Comparison of ENCODE assay signal across 7 mouse cellular contexts in genomic region chr8:90862038-90862437, GRCm38 (mm10). TPM values are rescaled to one million over a fixed set of nuclear protein-coding genes. Genes with fewer than 3 reads are reported as not detected.
DNase-seq lines count a peak whose midpoint lies in the region; ATAC-seq and TF ChIP-seq lines count a peak whose summit lies in the region.

No protein-coding gene starts in this region.

- H3K4me2 ChIP-seq in lung, embryonic 15.5 days: peak overlapping the region; percentile 4; the same call in 1 of the 2 replicates
- peak overlapping the region; percentile 10; the same call in 1 of the 2 replicates for H3K4me2 ChIP-seq in forebrain, embryonic 15.5 days (replicated peaks)
- peak overlapping the region; percentile 31 for H3K4me2 ChIP-seq in midbrain, embryonic 13.5 days (replicated peaks)

- H3K27ac ChIP-seq in lung, embryonic 15.5 days: peak overlapping the region; percentile 75
- peak overlapping the region; percentile 89 for H3K27ac ChIP-seq in forebrain, embryonic 15.5 days (replicated peaks)
- H3K27ac ChIP-seq in hindbrain, embryonic 10.5 days: peak overlapping the region; percentile 90
- peak overlapping the region; percentile 87 for H3K27ac ChIP-seq in midbrain, embryonic 13.5 days

- H3K9me3 ChIP-seq in lung, embryonic 15.5 days: no peaks in the 10 kb centered on the region
- H3K9me3 ChIP-seq in forebrain, embryonic 15.5 days: no peaks in the 10 kb centered on the region
- no peaks in the 10 kb centered on the region for H3K9me3 ChIP-seq in hindbrain, embryonic 10.5 days
- H3K9me3 ChIP-seq in midbrain, embryonic 13.5 days: no peaks in the 10 kb centered on the region

- peak overlapping the region; percentile 9; the same call in 1 of the 2 replicates for H3K9ac ChIP-seq in lung, embryonic 15.5 days
- H3K9ac ChIP-seq in forebrain, embryonic 15.5 days (replicated peaks): no peak overlapping the region
- 0 out of 2 replicates have a peak overlapping the region, but pooled peaks have one; percentile 19 for H3K9ac ChIP-seq in midbrain, embryonic 13.5 days (replicated peaks)

- no peak overlapping the region for H3K4me3 ChIP-seq in lung, embryonic 15.5 days
- no peak overlapping the region for H3K4me3 ChIP-seq in lung, adult 2 months (replicated peaks; ENCODE audit: extremely low read depth, low read depth, low read length)
- H3K4me3 ChIP-seq in forebrain, embryonic 15.5 days: no peak overlapping the region
- H3K4me3 ChIP-seq in hindbrain, embryonic 10.5 days: peak overlapping the region; percentile 34
- H3K4me3 ChIP-seq in midbrain, embryonic 13.5 days (replicated peaks): no peak overlapping the region

- peaks cover 12% of the 10 kb centered on the region for H3K4me1 ChIP-seq in lung, embryonic 15.5 days
- H3K4me1 ChIP-seq in lung, adult 2 months (ENCODE audit: control insufficient read depth, insufficient read depth, low read length): no peaks in the 10 kb centered on the region; the same call in 1 of the 2 replicates
- peaks cover 23% of the 10 kb centered on the region for H3K4me1 ChIP-seq in forebrain, embryonic 15.5 days
- H3K4me1 ChIP-seq in hindbrain, embryonic 10.5 days (replicated peaks): peaks cover 46% of the 10 kb centered on the region
- peaks cover 30% of the 10 kb centered on the region for H3K4me1 ChIP-seq in midbrain, embryonic 13.5 days (replicated peaks)

- WGBS in lung, embryonic 15.5 days: 4% methylated on average over 9 of the region's 9 CpGs
- WGBS in lung, adult 2 months: 69% methylated on average over 9 of the region's 9 CpGs
- 2% methylated on average over 9 of the region's 9 CpGs for WGBS in forebrain, embryonic 15.5 days
- WGBS in hindbrain, embryonic 10.5 days: 3% methylated on average over 9 of the region's 9 CpGs
- under 1% methylated on average over 9 of the region's 9 CpGs for WGBS in midbrain, embryonic 13.5 days

- DNase-seq in lung, adult 2 months: no peak
- peak; percentile 92 for DNase-seq in embryo, embryonic 10 days (ENCODE audit: low spot score)
- peak; percentile 89 for DNase-seq in hindbrain, embryonic 10.5 days (ENCODE audit: low spot score)
- no peak for DNase-seq in c-Kit-positive CD71-positive TER-119-positive erythroid progenitor cells, embryonic 14.5 days (ENCODE audit: low spot score)

- TF ChIP-seq POLR2A in lung, adult 2 months (IDR thresholded peaks at IDR 0.05; ENCODE audit: borderline replicate concordance, extremely low read depth, low read depth, low read length): no peak

- ATAC-seq in lung, embryonic 15.5 days (ENCODE audit: borderline replicate concordance, extremely low read depth, low FRiP score, low TSS enrichment): peak; percentile 56; the same call in 1 of the 2 replicates
- peak; percentile 89 for ATAC-seq in forebrain, embryonic 15.5 days (replicated peaks)
- ATAC-seq in midbrain, embryonic 13.5 days: peak; percentile 97

- no peaks in the 10 kb centered on the region for H3K36me3 ChIP-seq in lung, embryonic 15.5 days
- H3K36me3 ChIP-seq in forebrain, embryonic 15.5 days: no peaks in the 10 kb centered on the region
- H3K36me3 ChIP-seq in hindbrain, embryonic 10.5 days: no peaks in the 10 kb centered on the region
- no peaks in the 10 kb centered on the region for H3K36me3 ChIP-seq in midbrain, embryonic 13.5 days

- no peaks in the 10 kb centered on the region for H3K27me3 ChIP-seq in lung, embryonic 15.5 days
- no peaks in the 10 kb centered on the region for H3K27me3 ChIP-seq in forebrain, embryonic 15.5 days
- H3K27me3 ChIP-seq in hindbrain, embryonic 10.5 days (ENCODE audit: insufficient read depth, poor library complexity, severe bottlenecking): no peaks in the 10 kb centered on the region
- H3K27me3 ChIP-seq in midbrain, embryonic 13.5 days: no peaks in the 10 kb centered on the region

- TF ChIP-seq CTCF in lung, adult 2 months (IDR thresholded peaks at IDR 0.05; ENCODE audit: insufficient read depth, low read length): no peak

RNA-seq across cellular contexts. Expression of gene Chd9, which starts 33.9 kb away (rescaled TPM):
- polyA plus RNA-seq in lung, embryonic 15.5 days (2015; fragmentation: Nextera tagmentation; extraction: Ambion mirVana): 73.3 and 81.9 TPM in 2 replicates
- polyA plus RNA-seq in lung, adult 2 months (2012; rRNA removed): 93.5 and 129 TPM in 2 replicates
- polyA plus RNA-seq in forebrain, embryonic 15.5 days (2015; fragmentation: Nextera tagmentation; extraction: Ambion mirVana): 91.0 and 102 TPM in 2 replicates
- 38.0 and 40.2 TPM in 2 replicates for polyA plus RNA-seq in hindbrain, embryonic 10.5 days (2016; fragmentation: Nextera tagmentation; extraction: Ambion mirVana)
- polyA plus RNA-seq in midbrain, embryonic 13.5 days (2015; fragmentation: Nextera tagmentation; extraction: Ambion mirVana): 61.1 and 69.6 TPM in 2 replicates

RNA-seq across cellular contexts. Expression of gene Gm19935, which starts 44.8 kb away (rescaled TPM):
- 0.15 and 0.33 TPM in 2 replicates for polyA plus RNA-seq in lung, embryonic 15.5 days (2015; fragmentation: Nextera tagmentation; extraction: Ambion mirVana)
- polyA plus RNA-seq in lung, adult 2 months (2012; rRNA removed): 4.6 and 10.3 TPM in 2 replicates
- polyA plus RNA-seq in forebrain, embryonic 15.5 days (2015; fragmentation: Nextera tagmentation; extraction: Ambion mirVana): 0.19 and 1.1 TPM in 2 replicates
- 0.16 and 0.73 TPM in 2 replicates for polyA plus RNA-seq in hindbrain, embryonic 10.5 days (2016; fragmentation: Nextera tagmentation; extraction: Ambion mirVana)
- not detected in 2 replicates for polyA plus RNA-seq in midbrain, embryonic 13.5 days (2015; fragmentation: Nextera tagmentation; extraction: Ambion mirVana)

Comparison
In these comparisons a context has a peak if more than half of its experiments do, and no peak if none do; other contexts are left out.
1. DNase-seq: peak in embryo, embryonic 10 days (single experiment) and hindbrain, embryonic 10.5 days (single experiment); none in lung, adult 2 months (single experiment) and c-Kit-positive CD71-positive TER-119-positive erythroid progenitor cells, embryonic 14.5 days (single experiment).
2. Peak in every context shown above with its lines, with median percentiles within 50 percentile points of each other: ATAC-seq, H3K27ac ChIP-seq and H3K4me2 ChIP-seq.